Mouse (Mus musculus) kidney, postnatal 4 days (tissue): ENCODE data around the gene Plekho1.
A peak's percentile ranks its signal among the peaks of the same experiment; 100 is the strongest.
"Not testable (repeated sequence)": the region's sequence is repeated elsewhere in the genome, so short reads cannot be mapped to it uniquely, and the experiment has no call there.

Experiments
- DNase-seq, 2 experiments: peaks; one replicate each; pipeline ENCODE4 v3.0.0; 2021; ENCODE audit warnings: mixed read lengths in 2 of 2

Plekho1 gene

DNA sequence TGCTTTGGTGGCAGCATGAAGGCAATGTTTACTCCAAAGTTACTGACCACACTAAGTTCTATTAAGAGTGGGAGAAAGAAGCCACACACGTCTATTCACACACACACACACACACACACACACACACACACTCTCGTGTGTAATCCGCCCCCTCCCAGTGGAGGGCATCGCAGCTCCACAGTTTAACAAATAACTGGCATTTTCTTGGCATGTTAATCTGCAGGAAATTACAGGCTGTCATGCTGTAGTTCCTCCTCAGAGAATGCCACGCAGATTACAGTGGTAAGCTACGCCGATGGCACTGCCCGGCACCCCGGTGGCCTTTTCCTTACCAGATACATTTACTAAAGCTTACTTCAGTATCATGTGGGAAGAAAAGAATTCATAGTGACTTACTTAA is 17.5 kb downstream of the Plekho1 start:
- DNase-seq: no peak

- DNase-seq: not testable (repeated sequence)
Measured at GRCm38 (mm10) chr3:95977587-95977986, 18.2 kb downstream of the Plekho1 start.

DNA sequence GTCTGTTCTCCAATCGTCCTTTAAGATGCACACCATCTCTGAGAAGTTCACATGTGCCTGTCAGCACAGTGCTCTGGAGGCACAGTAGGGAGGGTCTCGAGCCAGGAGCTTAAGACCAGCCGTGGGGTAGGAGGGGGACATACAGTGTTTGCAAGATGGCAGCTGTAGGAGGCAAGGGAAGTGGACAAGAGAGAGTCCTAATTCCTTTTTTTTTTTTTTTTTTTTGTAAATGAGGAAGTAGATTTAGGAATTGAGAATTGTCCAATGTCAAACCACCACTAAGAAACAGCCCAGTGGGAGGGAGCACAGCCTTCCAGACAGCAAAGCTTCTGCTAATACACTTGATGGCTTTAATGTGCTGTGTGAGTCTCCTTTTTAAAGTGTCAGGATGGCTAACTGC is 18.7 kb downstream of the Plekho1 start:
- no peak for DNase-seq

DNA sequence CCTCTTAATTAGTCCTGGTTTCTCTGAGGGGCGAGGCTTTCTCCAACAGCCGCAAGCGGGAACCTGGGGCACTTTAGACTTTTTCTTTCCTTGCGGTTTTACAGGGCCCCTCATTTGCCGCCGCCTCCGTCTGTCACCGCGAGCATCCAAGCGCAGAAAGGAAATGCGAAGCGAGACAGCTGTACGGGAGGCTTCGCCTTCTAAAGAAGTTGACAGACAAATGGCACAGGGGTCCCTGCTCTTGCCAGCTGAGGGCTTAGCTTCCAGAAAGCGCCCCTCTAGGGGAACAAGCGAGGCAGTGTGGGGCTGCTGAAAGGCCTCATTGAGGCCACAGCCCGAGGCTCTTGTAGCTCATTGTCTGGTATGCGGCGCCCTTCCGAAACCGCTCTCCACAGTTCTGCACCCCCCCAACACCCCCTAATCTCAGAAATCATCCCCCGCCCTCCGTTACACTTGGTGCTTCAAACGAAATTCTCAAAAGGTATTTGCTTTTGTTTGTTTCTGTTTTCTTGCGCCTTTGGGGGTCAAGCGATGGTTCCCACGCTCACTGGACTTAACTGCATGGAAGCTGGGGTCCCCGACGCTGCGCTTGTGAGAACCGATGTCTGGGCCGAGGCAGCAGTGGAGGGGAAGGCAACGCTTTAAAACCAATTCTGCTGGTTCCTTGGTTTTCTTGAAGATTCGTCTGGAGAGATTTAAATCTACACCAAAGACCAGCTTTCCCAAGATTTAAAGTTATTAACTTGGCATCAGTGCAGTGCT is 22.7 kb downstream of the Plekho1 start:
- peak; percentile 48 to 58 for DNase-seq

DNA sequence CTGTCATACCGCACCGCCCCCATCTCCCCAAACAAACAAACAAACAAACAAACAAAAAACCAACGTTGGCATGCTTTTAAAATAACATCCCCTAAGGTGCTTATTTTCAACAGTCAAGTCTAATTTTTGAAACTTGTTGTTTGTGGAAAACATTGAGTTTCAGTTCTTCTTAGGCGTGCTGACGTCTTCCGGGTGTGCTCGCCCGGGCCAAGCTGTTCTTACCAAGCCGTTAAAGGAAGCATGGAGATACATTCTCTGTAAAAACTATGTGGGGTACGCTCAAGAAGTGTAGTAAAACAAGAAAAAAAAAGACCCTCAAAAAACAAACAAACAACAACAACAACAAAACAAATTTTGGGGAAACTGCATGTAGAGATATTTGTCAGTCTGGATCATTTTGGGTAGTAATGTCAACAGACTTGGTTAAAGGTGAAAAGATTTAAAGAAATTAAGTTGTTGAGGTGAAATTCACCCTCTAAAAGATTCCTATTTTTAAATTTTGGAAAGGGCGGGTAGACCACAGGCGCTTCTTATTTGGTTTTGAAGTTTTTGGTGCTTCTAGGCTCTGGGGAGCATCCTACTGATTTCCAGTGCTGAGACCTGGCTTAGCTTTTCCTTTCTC is 23.4 kb downstream of the Plekho1 start:
- DNase-seq: no peak

DNA sequence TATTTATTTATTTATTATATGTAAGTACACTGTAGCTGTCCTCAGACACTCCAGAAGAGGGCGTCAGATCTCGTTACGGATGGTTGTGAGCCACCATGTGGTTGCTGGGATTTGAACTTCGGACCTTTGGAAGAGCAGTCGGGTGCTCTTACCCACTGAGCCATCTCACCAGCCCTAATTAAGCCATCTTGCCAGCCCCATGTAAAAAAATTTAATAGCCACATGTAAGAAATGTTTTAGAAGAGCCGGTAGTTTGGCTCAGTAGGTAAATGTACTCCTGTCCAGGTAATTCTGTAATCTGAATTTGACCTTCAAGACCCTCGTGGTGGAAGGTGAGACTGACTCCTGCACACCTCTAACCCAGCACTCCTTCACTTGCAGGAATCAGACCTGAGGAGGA is 25.1 kb downstream of the Plekho1 start:
- DNase-seq: not testable (repeated sequence)

- DNase-seq: no peak
Measured at GRCm38 (mm10) chr3:95969277-95969676, 26.5 kb downstream of the Plekho1 start.

GRCm38 (mm10) chr3:95965518-95966451 is 30.0 kb downstream of the Plekho1 start:
- DNase-seq: peak; percentile 29 to 64

DNA sequence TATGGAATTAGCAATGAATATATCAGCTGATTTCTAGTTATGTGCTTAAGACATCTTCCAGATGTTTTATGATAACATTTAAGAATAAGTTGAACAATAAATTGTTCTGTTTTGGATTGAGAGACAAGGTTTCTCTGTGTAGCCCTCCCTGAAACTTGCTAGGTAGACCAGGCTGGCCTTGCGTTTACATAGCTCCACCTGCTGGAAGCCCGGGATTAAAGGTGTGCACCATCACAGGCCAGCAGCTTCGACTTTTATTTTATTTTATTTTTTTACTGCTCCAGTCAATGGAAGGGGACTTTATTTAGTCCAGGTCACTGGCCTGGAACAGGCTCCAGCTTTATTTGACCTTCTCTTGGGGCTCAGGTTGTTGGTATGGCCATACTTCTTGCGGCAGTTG is 32.1 kb downstream of the Plekho1 start:
- DNase-seq: peak; percentile 57 to 66

DNA sequence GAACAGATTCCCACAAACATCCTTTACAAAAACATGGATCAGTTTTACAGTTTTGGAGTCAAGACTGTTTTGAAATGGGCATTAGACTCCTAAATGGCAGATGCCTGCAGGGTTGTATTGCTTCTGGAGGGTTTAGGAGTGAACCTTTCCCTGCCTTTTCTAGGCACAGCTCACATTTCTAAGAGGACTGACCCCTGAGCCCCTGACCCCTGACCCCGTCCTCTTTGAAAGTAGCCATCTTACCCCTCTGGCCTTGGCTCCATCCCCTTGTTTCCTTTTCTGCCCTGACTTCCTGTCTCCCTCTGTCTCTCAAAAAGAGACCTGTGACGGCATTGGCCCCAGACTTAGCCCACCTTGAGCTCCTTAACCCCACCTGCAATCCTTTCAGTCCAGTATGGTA is 32.6 kb downstream of the Plekho1 start:
- no peak for DNase-seq

DNA sequence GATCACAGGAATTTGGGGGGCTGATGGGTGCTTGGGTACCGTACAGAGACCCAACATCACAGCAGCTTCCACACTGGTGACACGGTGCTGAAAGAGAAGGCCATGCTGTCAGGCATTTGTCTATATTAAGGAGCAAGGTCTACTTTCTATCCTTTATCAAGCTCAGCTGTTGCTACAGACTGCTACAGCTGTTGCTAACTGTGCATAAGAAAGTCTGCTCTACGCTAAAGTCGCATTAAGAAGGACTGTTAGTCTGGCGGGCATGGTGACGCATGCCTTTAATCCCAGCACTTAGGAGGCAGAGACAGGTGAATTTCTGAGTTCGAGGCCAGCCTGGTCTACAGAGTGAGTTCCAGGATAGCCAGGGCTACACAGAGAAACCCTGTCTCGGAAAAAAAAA is 33.6 kb downstream of the Plekho1 start:
- DNase-seq: not testable (repeated sequence)

- DNase-seq: no peak
Measured at GRCm38 (mm10) chr3:95959807-95960206, 36.0 kb downstream of the Plekho1 start.

DNA sequence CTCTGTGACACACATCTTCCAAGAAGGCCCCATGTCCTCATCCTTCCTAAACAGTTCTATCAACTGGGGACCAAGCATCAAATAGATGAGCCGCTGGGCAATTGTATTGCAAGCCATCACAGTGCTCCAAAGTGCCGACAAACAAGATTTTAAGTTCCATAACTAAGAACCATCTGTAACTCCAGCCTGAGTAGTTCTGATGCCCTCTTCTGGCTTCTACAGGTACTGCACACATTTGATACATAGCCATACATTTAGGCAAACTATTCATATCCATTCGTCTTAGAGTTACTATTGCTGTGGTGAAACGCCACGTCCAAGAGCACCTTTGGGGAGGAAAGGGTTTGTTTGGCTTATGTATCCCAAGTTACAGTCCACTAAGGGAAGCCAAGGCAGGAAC is 36.7 kb downstream of the Plekho1 start:
- DNase-seq: peak in 1 of 2 experiments; percentile 17

- DNase-seq: peak in 1 of 2 experiments; percentile 50
Measured at GRCm38 (mm10) chr3:95957359-95958148, 38.2 kb downstream of the Plekho1 start.

- no peak for DNase-seq
Measured at GRCm38 (mm10) chr3:95955318-95955717, 40.5 kb downstream of the Plekho1 start.

DNA sequence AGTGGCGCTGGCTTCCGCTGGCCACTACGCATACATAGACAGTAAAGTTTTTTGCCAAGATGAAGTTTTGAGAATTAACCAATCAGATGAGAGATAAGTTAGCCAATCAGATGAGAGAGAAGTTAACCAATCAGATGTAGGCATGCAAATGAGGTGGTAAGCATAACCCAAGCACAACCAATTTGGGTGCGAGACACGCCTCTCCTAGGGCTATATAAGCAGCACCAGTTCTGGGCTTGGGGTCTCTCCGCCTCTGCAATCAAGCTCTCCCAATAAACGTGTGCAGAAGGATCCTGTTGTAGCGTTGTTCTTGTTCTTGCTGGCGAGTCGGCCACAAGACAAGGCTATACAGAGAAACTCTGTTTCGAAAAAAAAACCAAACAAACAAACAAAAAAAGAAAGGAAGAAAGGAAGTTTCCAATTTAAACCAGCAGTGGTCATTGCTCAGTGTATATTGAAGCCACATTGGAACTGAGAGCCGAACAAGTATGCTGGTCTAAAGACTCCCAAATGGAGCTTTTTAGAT is 41.1 kb downstream of the Plekho1 start:
- DNase-seq: not testable (repeated sequence)

GRCm38 (mm10) chr3:95953522-95953921 is 42.3 kb downstream of the Plekho1 start:
- no peak for DNase-seq

GRCm38 (mm10) chr3:95953023-95953422 is 42.8 kb downstream of the Plekho1 start:
- no peak for DNase-seq

DNA sequence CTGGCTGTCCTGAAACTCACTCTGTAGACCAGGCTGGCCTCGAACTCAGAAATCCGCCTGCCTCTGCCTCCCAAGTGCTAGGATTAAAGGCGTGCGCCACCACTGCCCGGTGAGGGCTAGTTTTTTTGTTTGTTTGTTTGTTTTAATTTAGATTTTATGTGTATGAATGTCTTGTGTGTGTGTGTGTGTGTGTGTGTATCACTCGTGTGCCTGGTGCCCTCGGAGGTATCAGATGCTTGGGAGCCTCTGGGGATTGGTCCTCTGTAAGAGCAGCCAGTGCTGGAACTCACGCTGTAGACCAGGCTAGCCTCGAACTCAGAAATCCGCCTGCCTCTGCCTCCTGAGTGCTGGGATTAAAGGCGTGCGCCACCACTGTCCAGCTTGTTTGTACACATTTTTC is 44.2 kb downstream of the Plekho1 start:
- DNase-seq: not testable (repeated sequence)

- DNase-seq: peak; percentile 91 to 95
Measured at GRCm38 (mm10) chr3:95950763-95951551, 44.8 kb downstream of the Plekho1 start.

- no peak for DNase-seq
Measured at GRCm38 (mm10) chr3:95948325-95948724, 47.5 kb downstream of the Plekho1 start.
